Mouse (Mus musculus) C2C12 (cell line): Measurements from ENCODE around the gene Hba-a1. TPM values are rescaled to one million over a fixed set of nuclear protein-coding genes. Genes with fewer than 3 reads are reported as not detected.

Source experiments
- H3K27me3 ChIP-seq: one replicate; pipeline ENCODE4 v1.6.1; 2011; ENCODE audit not compliant: control insufficient read depth, insufficient read depth, insufficient read length
- H3K36me3 ChIP-seq: one replicate; pipeline ENCODE4 v1.6.1; 2011; ENCODE audit not compliant: control insufficient read depth, insufficient read depth
- H3K4me3 ChIP-seq: one replicate; pipeline ENCODE4 v1.5.1; 2011; ENCODE audit warnings: mild to moderate bottlenecking, control low read depth; ENCODE audit not compliant: poor library complexity, insufficient read depth, severe bottlenecking
- H3K79me2 ChIP-seq: one replicate; pipeline ENCODE4 v1.6.1; 2011; ENCODE audit not compliant: control insufficient read depth, insufficient read depth
- H3K79me3 ChIP-seq: one replicate; pipeline ENCODE4 v1.6.1; 2011; ENCODE audit warnings: low read depth, control low read depth
- H3ac ChIP-seq: one replicate; pipeline ENCODE3; 2011; ENCODE audit warnings: low read depth; ENCODE audit not compliant: control insufficient read depth, insufficient read length
- CEBPB ChIP-seq: IDR thresholded peaks from one replicate; pipeline ENCODE4 v1.6.1; 2011; ENCODE audit warnings: low read depth, mild to moderate bottlenecking, control low read depth, moderate library complexity
- CTCF ChIP-seq: IDR thresholded peaks from one replicate; pipeline ENCODE4 v1.5.1; 2011; ENCODE audit not compliant: control insufficient read depth, insufficient read depth, insufficient read length
- FOSL1 ChIP-seq: IDR thresholded peaks from one replicate; pipeline ENCODE4 v1.8.0; 2011; ENCODE audit warnings: mild to moderate bottlenecking, low read length; ENCODE audit not compliant: poor library complexity, insufficient read depth, severe bottlenecking
- MAX ChIP-seq: IDR thresholded peaks from one replicate; pipeline ENCODE4 v1.6.1; 2011; ENCODE audit warnings: mild to moderate bottlenecking, control low read depth
- MYOD1 ChIP-seq: IDR thresholded peaks from one replicate; pipeline ENCODE4 v1.6.1; 2011; ENCODE audit warnings: low read depth; ENCODE audit not compliant: control insufficient read depth, insufficient read length
- MYOG ChIP-seq: IDR thresholded peaks from one replicate; pipeline ENCODE4 v1.6.1; 2011; ENCODE audit not compliant: control insufficient read depth, insufficient read length; ENCODE audit errors: extremely low read depth
- USF1 ChIP-seq: IDR thresholded peaks from one replicate; pipeline ENCODE4 v1.6.1; 2011; ENCODE audit warnings: low read depth, mild to moderate bottlenecking, control low read depth, moderate library complexity
- polyA plus RNA-seq: library from polyadenylated mRNA; unstranded; fragments of >200 nt; fragmentation: generic; extraction: Trizol; gene quantifications from one replicate; pipeline ENCODE4 v1.2.1, GENCODE M21; 2012; ENCODE audit warnings: missing spikeins

The Hba-a1 gene
- polyA plus RNA-seq, 1 experiment, result 12.1 TPM

- no peak overlapping the region for H3K4me3 ChIP-seq
- no peaks in the 10 kb centered on the region for H3K79me3 ChIP-seq
- H3K27me3 ChIP-seq, result no peaks in the 10 kb centered on the region
- no peak for TF ChIP-seq CEBPB
- no peak for TF ChIP-seq FOSL1
- TF ChIP-seq MAX, result no peak
- no peak for TF ChIP-seq CTCF
- H3K79me2 ChIP-seq, result peaks cover 2% of the 10 kb centered on the region
- H3K36me3 ChIP-seq, result peaks cover 69% of the 10 kb centered on the region
- no peak overlapping the region for H3ac ChIP-seq
These were observed 38.7 kb upstream of the Hba-a1 start for GRCm38 (mm10) chr11:32244617-32245016.

GRCm38 (mm10) chr11:32245614-32246013, 37.7 kb upstream of the Hba-a1 start:
- H3K4me3 ChIP-seq, result no peak overlapping the region
- no peaks in the 10 kb centered on the region for H3K79me3 ChIP-seq
- no peaks in the 10 kb centered on the region for H3K27me3 ChIP-seq
- peaks cover 10% of the 10 kb centered on the region for H3K79me2 ChIP-seq
- H3K36me3 ChIP-seq, result peaks cover 77% of the 10 kb centered on the region
- H3ac ChIP-seq, result no peak overlapping the region
- TF ChIP-seq CTCF, result no peak
- no peak for TF ChIP-seq CEBPB
- no peak for TF ChIP-seq USF1
- no peak for TF ChIP-seq MYOG
- no peak for TF ChIP-seq MAX
- no peak for TF ChIP-seq FOSL1
- TF ChIP-seq MYOD1, result no peak

GRCm38 (mm10) chr11:32247068-32247467, 36.2 kb upstream of the Hba-a1 start:
- Histone ChIP-seq H3K79me2 (peaks cover 10% of the 10 kb centered on the region), H3K27me3 (no peaks in the 10 kb centered on the region), H3K36me3 (peaks cover 73% of the 10 kb centered on the region), H3K4me3 (no peak overlapping the region), H3ac (no peak overlapping the region), H3K79me3 (no peaks in the 10 kb centered on the region)
- no peak for TF ChIP-seq MAX
- TF ChIP-seq CTCF, result peak; percentile 16

DNA sequence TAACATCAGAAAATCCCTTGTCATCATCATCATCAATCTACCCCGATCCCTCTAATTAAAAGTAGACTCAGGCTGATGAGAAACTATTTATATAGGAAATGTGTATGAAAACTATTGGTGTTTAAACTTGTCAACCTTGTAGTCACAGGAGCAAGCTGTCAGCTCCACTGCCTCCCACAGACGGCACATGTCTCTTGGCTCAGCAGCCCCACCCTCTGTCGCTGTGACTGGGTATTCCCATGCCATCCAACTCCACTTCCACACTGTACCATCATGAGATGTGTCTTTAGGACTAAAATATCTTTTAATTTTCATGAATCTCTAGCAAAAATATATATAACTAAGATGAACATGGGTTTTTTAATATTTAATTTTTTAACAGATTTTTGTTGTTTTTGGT, 35.0 kb upstream of the Hba-a1 start:
- H3ac ChIP-seq, result no peak overlapping the region
- H3K79me2 ChIP-seq, result peaks cover 10% of the 10 kb centered on the region
- no peaks in the 10 kb centered on the region for H3K79me3 ChIP-seq
- no peak for TF ChIP-seq MYOD1
- H3K36me3 ChIP-seq, result peaks cover 75% of the 10 kb centered on the region
- no peaks in the 10 kb centered on the region for H3K27me3 ChIP-seq
- no peak overlapping the region for H3K4me3 ChIP-seq

DNA sequence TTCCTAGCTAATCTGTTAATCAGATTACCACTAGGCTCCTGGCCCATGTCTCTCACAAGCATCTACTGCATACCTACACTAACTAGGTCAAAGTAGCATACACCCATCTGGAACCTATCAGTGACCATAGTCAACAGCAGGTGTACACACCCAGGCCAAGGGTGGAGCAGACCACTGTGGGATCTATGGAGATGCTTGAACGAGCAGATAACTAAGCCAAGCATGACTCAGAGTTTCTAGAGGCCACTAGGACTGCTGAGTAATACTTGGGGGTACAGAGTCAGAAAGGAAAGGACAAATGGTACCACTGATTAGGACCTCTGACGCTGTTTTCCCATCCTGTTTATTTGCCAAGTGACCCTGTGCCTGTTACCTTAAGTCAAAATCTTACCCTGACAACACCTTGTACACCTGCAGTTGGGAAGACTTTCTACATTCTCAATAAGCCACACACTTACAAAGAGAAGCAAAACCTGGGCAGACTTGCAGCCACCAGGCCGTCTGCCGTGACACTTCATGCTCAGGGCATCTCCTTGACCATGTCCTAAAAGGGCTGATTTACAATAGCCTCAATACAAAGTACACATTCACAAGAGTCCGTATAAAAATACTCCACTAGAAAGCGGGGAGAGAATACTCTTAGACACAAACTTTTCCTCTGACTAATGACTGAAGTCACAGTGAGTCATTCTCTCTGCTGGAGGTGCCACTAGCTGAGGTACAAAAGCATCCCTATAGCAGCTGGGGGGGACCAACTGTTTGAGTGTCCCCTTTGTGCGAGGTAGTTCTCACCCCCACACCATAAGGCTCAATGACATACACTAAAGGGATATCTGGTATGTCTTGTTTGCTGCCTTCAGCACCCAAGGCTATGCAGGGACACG, 32.2 kb upstream of the Hba-a1 start:
- peaks cover 70% of the 10 kb centered on the region for H3K36me3 ChIP-seq
- H3K79me2 ChIP-seq, result peaks cover 17% of the 10 kb centered on the region
- TF ChIP-seq CEBPB (no peak), FOSL1 (peak; percentile 49), MYOD1 (peak; percentile 93), CTCF (no peak), MYOG (no peak), MAX (no peak), USF1 (no peak)
- H3ac ChIP-seq, result peak overlapping the region; percentile 54
- no peaks in the 10 kb centered on the region for H3K79me3 ChIP-seq
- no peak overlapping the region for H3K4me3 ChIP-seq
- H3K27me3 ChIP-seq, result no peaks in the 10 kb centered on the region

DNA sequence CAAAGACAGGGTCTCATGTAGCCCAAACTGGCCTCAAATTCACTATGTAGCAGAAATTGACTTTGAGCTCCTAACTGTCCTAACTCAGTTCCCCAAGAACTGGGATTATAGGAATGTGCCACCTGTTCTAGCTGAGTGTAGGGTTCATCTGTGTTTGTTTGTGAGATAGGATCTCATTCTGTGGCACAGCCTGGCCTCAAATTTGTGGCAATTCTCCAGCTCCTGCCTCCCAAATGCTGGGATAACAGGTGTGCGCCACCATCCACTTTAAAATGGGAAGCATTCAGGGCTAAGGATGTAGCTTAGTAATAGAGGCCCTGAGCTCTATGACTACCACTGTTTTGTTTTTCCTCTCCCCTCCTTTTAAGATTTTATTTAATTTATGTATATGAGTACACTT, 30.2 kb upstream of the Hba-a1 start:
- Histone ChIP-seq H3K79me2 (peaks cover 17% of the 10 kb centered on the region), H3K4me3 (no peak overlapping the region), H3K36me3 (peaks cover 50% of the 10 kb centered on the region), H3K79me3 (no peaks in the 10 kb centered on the region), H3ac (no peak overlapping the region), H3K27me3 (no peaks in the 10 kb centered on the region)
- no peak for TF ChIP-seq FOSL1
- peak; percentile 78 for TF ChIP-seq MYOD1
